Mouse (Mus musculus) cerebellum, adult 18-20 months (tissue): Measurements from ENCODE around the gene Armc6.
A peak's percentile ranks its signal among the peaks of the same experiment; 100 is the strongest.
"Not testable (repeated sequence)": the region's sequence is repeated elsewhere in the genome, so short reads cannot be mapped to it uniquely, and the experiment has no call there.

Experiments
- DNase-seq, 2 experiments: peaks; one replicate each; pipeline ENCODE4 v3.0.0; 2021

Armc6 gene

DNA sequence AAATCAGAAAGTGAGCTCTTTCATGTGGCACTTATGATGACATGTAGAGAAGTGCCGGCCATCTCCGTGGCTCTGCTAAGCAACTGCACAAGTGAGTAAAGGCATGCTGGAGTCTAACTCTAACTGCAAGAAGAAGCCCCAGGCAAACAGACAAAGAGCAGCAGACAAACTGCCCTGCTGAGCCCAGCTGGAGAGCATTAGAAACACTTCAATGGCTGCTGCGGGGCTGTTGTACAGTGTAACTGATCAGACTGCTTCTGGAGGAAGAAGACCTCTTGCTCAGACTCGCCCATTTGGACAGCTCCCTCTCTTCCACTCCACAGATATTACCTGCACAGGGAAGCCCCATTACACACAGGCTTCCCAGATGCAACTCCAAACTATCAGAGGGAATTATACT, 6.3 kb downstream of the Armc6 start:
- DNase-seq = no peak

DNA sequence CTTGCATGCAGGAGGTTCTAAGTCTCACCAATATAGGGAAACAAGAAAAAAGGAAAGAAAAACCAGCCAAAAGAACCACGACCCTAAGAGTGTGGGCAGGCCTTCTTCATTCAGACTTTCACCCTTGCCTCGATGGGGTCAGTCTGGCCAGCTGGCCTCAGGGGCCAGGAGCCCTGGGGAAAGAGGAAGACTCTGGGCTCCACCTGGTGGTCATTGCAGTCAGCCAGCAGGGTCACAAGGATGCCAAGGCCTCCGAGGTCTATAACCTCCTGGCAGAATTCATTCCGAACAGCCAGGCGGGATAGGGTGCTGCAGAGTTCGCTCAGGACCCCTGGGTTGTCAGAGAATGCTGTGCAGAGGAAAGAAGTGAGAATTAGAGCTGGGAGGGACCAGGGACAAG, 10.9 kb downstream of the Armc6 start:
- DNase-seq = peak; percentile 44 to 51

DNA sequence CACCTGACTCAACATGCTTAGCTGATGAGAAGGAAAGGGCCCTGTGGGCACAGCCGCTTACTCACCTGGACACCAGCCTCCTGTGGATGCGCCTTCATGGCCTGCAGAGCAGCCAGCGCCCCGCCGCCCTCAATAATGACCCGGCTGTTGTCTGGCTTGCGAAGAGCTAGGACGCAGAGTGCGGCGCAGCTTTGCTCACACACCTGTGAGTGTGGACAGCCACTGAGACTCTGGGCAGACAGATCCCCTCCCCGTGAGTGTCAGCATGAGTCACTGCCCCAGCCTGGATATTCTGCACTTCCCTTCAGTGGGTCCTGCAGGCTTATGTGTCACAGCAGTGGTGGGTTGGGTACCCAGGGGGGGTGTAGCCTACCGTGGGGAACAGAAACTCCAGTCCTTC, 12.2 kb downstream of the Armc6 start:
- DNase-seq = no peak

DNA sequence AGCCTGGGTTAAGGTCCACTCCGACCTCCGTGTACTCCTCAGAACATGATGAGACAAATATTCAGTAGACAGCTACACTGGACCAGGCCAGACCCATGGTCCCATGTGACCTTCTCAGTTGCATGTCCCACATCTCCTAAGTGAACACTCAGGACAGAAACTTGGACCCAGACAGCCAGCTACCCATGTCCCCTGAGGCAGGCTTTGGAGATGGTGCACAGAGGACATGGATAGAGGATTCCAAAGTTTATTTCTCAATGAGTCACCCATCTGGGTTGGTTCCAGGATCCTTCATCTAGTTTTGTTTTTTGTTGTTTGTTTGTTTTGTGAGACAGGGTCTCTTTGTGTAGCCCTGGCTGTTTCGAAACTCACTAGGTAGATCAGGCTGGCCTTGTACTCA, 13.4 kb downstream of the Armc6 start:
- no peak for DNase-seq

DNA sequence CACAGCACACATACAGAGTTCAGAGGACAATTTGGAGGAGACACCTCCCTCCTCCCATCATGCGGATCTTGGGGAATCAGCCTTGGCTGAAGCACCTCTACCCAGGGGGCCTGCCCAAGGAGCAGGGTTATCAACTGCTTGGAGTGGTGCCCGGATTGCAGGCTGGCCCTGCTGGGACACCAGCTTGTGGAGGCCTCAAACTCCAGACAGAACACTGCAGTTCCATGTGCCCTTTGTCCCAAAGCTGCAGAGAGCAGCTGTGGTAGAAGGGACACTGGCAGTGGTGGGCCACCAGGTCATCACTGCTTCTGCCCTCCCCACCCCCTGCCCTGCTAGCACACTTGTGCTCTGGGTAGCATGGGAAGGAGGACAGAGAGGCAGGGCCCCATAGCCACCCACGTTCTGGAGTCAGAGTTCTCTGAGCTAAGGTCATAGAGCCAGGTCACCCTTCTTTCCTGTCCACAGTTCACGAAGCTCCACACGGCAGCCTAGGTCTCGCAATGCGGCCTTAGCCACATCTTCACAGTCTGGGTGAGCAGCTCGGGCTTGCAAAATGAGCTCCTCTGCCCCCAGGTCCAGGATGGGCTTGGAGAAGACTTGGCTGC, 13.9 kb downstream of the Armc6 start:
- peak; percentile 52 to 55 for DNase-seq

DNA sequence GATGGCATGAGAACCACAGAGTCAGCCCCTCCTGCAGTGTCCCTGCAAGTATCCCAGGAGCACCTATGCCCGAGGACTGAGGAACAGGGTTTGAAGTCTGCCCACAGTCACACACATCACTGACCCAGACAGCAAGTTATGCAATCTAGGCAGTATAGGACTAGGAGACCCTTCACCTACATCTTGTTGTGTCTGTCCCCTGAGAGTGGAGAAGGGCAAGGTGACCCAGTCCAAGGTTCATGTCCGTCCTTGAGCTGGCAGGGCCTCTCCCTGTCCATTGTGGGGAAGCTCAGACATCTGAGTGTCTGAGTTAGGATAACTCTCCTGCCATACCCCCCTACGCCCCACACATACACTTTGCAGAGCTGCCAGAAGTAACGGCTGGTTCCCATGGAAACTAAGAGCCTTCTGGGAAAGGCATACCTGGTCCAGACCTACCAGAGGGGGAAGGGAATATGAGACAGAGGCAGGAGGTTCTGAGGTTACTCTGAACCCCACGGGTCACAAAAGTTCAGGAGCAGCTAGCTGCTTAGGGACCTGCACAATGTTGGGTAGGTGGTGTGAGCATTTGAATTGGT, 15.1 kb downstream of the Armc6 start:
- DNase-seq = no peak

DNA sequence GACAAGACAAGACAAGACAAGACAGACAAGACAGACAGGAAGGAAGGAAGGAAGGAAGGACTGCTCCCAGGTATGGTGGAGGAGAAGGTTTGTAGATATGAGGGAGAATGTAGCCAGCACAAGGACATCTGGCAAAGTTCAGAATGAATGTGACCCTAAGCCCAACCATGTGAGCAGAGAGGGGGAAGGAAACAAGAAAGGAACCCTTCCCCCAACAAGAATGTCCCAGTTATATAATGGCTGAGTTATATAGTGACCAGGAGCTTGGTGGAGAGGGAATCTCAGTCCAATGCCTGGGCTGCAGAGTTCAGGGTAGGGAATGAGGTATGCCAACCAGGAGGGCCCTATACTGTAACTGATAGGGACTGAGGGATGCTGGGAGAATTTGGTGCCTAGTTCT, 16.8 kb downstream of the Armc6 start:
- DNase-seq = no peak

DNA sequence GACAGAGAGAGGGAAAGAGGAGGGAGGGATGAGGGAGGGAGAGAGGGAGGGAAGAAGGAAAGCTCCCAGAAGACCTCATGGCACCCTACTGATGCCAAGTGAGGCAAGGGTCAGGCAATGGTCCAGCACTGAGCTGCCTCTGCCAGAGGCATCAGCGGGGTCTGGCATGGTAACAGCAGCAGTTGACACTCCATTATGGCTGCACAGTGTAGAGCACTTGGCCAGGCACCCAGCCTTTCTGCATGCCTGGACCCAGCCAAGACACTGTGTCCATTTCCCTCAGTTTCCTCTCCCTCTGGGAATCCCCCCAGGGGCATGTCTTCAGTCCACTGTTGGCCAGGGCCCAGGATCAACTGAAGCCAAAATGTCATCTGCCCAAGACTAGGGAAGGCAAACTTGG, 17.7 kb downstream of the Armc6 start:
- peak; percentile 73 to 75 for DNase-seq

DNA sequence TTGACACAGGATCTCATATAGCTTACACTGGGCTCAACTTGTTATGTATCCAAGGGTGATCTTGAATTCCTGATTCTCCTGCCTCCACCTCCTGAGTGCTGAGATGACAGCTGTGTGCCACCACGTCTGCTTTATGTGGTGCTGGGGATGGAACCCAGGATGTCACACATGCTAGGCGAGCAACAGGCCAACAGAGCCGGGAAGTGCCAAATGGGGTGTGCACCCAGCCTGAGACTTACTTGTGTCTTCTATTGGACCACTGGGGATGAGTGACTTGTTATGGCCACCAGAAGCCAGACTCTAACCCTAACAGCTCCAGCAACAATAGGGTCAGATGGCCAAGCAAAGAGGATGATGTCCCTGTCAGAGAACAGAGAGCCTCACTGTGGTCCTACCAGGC, 18.1 kb downstream of the Armc6 start:
- DNase-seq = not testable (repeated sequence)

DNA sequence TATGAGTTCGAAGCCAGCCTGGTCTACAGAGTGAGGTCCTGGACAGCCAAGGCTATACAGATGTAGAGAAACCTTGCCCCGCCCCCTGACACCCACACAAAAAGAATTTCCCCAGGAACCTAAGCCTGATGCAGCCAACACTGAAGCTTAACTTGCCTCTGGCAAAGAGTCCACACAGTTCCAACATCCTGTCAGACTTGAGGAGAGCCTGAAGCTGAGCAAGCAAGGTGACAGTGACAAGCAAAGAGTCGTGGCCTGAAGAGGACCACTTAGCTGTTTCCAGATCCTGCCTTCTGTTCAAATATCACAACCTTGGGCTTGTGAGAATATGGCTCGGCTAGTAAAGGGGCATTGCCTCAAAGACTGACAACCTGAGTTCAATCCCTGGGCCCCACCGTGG, 19.2 kb downstream of the Armc6 start:
- peak in 1 of 2 experiments; percentile 8 for DNase-seq

DNA sequence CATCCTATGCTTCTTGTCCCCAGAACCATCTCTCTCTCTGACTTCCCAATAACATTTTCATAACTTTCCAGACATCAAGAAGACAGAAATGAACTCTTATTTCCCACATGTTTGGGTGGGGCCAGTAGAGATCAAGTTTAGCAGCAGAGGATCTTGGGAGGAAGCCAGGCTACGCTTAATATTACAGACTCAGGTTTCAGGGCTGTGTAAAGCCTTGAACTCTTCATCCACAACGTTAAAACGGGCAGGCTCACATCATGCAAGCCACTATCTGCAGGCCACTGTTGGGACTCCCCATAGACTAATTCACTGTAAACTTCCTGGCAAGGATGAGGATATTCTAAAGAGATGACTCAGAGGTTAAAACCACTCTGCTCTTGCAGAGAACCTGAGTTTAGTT, 19.9 kb downstream of the Armc6 start:
- DNase-seq = no peak

DNA sequence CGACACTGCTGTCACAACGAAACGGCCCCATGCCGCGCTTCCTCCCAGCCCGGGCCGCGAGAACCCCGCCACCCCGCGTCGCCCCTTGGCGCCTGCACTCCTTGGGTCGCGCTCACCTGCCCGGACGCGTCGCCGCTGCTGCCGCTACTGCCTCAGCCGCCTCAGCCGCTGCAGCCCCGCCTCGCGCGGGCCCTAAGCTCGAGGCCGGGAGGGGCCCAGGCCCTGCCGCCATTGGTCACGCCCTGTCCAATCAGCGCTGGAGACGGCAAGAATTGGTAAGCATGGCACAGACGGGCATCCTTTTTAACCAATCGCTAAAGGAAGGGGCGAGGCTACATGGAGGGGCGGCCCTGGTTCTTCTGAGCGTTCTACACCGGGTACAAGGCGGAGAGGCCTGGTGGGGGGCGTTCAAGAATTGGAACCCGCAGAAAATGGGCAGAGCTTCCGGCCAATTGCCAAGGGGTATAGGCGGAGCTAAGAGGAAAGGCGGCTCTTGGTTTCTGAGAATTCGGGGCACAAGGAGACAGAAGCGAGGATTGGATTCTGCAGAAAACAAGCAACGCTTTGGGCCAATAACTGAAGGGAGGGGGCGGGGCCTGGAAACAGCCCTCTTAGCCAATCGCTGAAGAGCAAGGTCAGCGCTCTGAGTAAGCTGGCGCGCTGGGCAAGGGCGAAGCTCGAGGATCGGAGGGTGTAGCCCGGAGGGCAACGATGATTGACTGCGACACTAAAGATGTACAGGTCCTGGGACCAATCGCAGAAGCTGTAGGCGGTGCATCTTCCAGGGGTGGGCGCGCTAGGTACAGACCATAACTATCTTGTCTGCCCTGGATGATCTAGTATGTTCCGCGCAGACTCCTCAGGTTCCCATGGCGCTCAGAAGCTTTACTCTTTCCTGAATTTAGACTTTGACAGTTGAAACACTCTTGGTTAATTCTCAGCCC, 21.9 kb downstream of the Armc6 start, which contains the start of gene Slc25a42:
Gene Slc25a42, minus strand, starts transcription at position 194 of the 944 bp plus-strand sequence.
- peak; percentile 97 to 100 for DNase-seq

DNA sequence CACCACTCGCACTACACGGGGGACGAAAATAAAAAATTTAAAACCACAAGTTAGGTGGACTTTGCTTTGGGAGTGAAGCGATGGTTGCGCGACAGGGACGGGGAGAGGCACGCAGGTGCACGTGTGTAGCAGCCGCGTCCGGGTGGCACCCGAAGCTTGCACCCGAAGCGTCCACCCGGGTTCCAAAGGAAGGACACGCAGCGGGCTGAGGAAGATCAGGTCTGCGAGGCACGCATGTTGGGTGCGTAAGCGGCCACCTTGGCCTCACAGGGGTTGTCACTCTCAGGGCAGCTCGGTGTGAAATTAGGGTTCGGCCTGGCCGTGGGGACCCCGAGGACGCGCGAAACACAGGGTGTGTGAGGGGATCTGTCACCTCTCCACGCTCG, 22.5 kb downstream of the Armc6 start:
- no peak for DNase-seq

DNA sequence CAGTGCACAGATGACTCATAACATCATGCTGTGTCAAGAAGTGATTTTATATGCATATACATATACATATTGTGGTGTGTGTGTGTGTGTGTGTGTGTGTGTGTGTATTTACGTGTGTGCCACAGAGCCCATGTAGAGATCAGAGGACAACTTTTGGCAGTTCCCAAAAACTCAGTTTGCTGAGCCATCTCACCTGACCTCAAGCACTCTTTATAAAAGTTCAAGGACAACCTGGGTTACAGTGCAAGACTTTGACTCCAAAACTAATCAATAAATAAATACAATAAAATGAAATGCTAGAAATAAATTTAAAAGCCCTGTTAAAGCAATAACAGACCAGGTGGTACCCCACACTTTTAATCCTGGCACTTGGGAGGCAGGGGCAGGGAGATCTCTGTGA, 23.0 kb downstream of the Armc6 start:
- no peak for DNase-seq

DNA sequence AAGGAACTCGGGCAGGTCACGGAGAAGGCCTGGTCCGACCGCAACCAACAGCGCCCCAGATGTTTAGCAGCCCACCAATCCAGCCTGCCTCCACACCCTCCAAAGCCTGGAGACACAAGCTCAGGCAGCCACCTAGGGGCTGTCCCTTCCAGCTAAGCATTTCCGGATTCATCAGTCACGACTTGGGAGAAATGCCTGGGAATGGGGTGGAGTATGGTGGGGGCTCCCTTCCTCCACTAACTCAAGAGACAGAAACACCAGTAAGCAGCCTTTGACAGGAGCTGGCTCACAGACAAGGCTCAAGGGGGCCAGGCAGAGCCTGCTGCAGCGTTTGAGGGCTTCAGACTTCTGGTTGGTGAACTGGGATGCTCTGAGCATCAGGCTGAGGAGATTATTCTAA, 23.7 kb downstream of the Armc6 start:
- peak in 1 of 2 experiments; percentile 10 for DNase-seq

DNA sequence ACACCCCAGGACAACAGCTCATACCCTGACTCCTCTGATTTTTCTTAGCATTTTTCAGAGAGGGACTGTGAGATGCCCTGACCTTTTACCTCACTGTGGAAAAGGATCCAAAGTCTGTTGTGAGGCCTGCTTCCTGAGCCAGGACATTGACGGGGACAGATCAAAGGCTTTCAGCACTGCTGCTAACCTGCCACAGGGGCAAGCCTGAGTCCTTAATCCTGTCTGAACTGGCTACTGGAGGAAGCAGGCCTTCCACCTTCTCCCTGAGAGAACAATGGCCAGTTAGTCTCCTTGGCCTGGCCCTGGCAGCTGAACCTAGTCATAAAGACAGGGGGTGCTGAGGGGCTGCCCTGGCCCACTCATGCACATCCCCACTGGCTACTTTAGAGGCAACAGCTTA, 26.1 kb downstream of the Armc6 start:
- no peak for DNase-seq

DNA sequence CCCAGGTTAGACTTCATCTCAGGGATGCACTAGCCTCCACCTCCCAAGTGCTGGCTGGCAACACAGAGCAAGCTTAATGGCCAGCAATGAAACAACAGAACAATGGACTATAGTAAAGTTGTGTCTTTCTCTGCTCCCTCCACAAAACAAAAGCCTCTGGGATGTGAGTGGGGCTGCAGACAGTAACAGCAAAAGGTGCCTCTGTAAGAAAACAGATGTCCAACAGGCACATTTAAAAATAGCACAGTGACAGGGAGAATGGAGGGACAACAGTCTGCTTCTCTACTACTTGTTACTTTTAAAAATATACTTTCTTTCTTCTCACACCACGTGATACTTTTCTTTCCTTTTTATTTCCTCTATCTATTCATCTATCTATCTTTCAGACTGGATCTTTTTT, 29.5 kb downstream of the Armc6 start:
- no peak for DNase-seq

DNA sequence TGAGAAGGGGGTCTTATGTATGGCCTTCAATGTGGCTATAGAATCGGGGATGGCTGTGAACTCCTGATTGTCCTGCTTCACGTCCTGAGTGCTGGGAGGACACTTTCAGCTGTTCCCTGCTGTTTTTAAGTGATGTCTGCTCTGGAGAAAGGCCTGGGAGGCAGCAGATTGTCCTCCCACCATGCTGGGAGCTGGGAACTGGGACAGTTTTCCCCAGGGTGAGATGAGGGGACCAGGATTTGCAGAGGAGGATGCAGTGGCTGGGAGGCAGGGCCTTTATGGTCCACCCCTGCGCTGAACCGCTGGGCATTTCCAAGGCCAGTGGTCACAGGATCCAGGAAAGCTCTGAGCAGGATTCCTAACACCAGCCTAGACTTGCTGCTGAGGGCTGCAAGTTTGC, 31.2 kb downstream of the Armc6 start:
- DNase-seq = no peak

DNA sequence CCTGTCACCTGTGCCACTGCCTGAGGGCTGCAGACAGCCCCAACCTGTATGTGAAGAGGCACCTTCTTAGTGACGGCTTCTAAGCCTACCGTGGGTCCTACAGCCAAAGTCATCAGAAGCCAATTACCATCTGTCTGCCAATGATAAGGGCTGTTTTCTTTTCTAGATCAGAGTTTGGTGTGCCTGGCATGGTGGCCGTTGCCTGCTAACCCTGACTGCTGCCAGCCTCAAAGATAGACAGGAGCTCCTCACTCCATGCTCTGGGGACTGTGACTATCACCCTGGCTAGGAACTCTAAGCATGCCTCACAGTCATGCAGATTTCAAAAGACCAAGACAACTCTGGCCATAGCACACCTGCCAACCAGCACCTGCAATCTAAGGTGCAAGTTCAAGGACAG, 32.8 kb downstream of the Armc6 start:
- no peak for DNase-seq

DNA sequence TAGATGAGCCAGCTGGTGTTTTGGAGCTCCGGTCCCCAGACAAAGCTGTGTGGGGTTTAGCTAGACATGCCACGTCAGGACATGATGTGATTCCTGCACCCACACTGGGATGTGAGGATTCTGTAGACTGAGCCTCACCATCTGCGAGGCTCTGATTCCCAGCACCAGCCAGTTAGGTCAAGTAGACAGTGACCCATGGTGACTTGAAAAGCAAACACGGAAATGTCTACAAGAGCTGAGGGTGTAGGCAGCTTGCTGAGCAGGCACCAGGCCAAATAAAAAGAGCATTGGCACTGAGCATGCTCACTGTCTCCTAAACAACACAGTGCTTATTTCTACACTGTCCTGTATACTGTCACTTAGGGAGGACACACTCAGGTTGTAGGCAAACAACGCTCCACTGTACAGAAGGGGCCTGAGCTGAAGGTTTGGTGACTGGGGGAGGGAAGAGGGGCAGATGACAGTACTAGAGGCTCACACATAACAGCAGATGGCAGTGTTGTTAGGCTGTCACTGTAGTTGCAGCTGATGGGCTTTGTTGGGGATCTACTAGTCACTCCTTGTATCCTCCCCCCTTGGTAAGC, 34.1 kb downstream of the Armc6 start:
- DNase-seq = peak; percentile 68

DNA sequence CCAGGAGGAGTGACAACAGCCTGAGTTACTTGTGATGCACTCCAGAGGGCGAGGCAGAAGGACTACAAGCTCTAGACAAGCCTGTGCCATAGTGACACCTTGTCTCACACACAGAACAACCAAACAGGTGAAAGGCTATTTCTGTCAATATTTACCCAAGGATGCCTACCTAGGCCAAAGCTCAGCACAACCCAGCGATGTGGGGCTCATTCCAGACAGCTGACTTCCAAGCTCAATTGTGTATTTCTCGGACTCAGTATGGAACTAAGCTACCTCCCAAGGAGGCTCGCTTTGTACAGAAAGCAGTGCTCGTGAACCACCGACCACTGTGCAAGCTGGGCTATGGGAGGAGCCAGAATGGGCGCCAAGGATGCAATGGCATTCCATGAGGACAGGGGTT, 36.7 kb downstream of the Armc6 start:
- no peak for DNase-seq

DNA sequence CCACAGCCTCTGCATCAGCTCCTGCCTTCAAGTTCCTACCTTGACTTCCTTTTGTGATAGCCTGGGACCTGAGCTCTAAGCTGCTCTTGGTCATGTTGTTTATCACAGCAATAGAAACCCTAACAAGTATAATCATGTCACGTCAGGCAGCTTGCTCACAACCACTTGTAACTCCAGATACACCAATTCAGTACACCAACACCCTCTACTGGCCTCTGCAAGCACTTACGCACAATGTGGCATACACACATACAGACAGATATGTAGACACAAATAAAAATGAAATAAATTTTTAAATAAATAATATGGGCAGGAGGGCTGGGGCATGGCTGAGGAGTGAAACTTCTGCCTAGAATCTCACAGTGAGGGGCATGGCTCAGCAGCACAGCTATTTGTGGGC, 38.5 kb downstream of the Armc6 start:
- DNase-seq = no peak

DNA sequence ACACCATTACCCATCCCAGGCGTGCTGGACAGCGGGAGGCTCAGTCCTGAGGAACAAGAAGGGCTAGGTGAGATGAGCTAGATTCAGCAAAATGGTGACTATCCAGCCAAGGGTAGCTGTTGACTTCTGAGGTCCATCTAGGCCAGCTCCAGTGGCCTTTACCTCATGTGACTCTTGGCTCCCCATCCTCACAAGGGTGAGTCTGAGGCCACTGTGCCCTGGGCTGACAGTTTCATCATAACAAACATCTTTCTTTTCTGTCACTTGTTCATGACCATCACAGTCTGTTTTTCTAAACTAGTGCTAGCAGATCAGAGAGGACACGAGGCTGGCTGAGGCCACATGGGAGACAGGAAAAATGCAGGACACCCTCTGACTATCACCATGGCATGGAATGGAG, 40.1 kb downstream of the Armc6 start:
- DNase-seq = no peak

DNA sequence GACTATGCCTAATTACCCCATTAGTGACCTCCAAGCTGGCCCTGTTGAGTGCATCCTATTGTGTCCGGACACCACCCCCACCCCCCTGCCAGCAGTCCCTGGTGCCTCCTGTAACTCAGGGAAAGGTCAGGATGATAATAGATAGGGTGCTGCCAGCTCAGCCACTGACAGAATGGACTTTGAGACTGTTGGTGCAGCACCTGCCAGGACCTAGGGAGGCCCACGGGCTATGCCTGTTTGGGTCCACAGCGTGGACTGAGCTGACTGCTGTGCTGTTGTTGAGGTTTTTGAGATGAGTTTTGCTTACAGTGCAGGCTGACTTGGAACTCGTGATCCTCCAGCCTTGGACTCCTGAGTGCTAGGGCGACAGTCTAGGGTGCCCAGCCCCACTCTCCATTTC, 41.0 kb downstream of the Armc6 start:
- DNase-seq = no peak
